Mouse (Mus musculus) heart, postnatal 36 days (tissue): ENCODE measurements around the gene Cep290. TPM values are rescaled to one million over a fixed set of nuclear protein-coding genes. Genes with fewer than 3 reads are reported as not detected.

Experiments used
- DNase-seq, 2 experiments: peaks; one replicate each; pipeline ENCODE4 v3.0.0; 2021 to 2022
- intact Hi-C: fragments of 180-260 bp; cut with DNase I; formaldehyde crosslinking; loops from one replicate; pipeline ENCODE4 v1.15.1; 2025
- total RNA-seq, 2 experiments: library from RNA; stranded (reverse); gene quantifications; 2 replicates each; pipeline ENCODE4 v1.2.3; 2021

The Cep290 gene
- total RNA-seq, 2 experiments from 2014 or later = 3.4 to 4.0 TPM

DNA sequence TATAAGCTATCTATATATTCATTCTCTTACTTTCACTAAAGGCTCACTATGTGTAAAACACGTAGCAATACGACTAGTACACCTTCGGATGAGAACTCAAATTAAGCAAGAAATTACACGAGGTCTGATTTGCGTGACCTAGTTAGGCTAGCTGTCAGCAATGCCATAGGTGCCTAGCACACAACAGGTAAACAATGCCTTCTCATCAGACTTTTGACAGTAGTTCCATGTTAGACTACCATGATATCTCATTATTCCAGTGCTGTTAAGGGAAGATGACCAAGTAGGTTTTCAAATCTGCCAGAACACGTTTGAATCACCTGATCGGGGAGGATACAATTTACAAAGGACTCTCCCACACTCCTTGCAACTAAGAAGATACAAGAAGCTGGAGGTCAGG lies 101.2 kb downstream of the Cep290 start:
- DNase-seq = no peak
- intact Hi-C loops = no loop called here

DNA sequence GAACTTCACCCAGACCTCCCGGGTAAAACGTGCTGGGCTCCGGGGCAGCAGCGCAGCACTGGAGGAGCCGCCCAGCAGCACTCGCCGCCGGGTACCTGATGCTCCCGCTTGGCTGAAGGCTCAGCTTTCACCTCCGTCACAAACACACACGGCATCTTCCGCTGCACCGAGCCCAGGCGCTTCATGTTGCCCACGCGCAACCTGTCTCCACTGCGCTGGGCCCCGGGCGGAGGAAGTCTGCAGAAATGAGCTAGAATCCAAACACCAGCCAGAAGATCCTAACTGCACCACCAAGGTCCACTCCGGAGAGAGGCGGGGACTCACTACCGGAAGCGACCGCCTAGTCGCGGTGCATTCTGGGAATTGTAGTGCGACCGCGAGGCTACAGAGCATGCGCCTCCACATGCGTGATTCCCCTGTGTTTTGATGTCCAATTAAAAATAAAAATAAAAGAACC lies 101.6 kb downstream of the Cep290 start:
- intact Hi-C loops = no loop called here
- peak; percentile 87 to 89 for DNase-seq

DNA sequence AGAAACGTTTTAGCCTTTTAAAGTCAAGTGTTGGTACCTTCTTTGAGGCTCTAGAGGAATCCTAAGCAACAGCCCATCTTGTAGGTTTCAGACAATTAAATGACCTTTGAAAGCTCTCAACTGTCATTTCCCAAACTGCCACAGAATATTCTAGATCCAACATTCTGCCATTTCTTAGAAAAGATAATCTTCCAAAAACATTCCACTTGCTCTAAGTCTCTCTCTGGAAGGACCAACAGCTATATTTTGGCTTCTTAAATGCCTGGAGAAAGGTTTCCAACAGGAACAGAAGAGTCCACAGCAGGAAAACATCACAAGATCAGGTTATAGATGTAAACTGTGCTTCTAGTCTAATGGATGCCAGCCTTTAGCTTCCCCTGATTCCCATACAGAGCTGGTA lies 103.0 kb downstream of the Cep290 start, which contains the start of the genes 4930430F08Rik and 1700017N19Rik:
Gene 4930430F08Rik (minus strand): TSS at position 101 of the 400 bp plus-strand sequence.
Gene 1700017N19Rik (plus strand): TSS at position 162 of the 400 bp plus-strand sequence.
- intact Hi-C loops = no loop called here

DNA sequence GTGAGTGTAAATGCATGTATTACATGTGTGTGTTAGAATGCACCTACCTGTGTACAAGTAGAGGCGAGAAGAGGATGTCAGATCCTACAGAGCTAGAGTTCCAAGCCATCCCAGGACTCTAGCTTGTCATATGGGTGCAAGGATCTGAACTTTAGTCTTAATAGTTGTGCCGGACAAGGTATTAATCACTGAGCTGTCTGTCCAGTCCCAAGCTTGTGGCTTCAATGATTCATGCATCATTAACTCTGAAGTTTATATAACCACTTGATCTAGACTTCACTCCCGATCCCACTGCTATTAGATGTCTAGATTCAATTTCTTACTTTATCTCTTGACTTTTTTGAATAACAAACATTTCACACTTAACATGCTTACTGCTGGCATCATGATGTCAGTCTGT lies 111.0 kb downstream of the Cep290 start:
- no peak for DNase-seq
- intact Hi-C loops = no loop called here

More for the DNA sequence above, 103.0 kb downstream of the Cep290 start, which contains the start of the genes 4930430F08Rik and 1700017N19Rik:
- no peak for DNase-seq

DNA sequence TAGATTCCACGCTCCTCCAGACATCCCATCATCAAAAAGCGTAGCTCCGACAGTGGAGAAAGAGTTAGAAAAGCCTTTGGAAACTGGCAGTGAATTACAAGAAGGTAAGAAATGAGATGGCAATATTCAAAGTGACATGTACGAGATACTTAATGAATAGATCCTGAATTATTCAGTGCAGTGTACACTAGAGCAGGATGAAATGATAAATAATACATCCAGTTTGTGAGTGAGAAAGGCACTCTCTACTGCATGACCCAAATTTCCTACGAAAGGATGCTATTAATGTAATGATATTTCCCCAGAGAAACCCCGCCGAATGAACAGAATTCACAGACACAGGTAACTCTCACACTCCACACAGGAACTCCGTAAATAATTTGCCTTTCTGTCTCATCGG lies 116.2 kb downstream of the Cep290 start:
- DNase-seq = no peak
- intact Hi-C loops = no loop called here

DNA sequence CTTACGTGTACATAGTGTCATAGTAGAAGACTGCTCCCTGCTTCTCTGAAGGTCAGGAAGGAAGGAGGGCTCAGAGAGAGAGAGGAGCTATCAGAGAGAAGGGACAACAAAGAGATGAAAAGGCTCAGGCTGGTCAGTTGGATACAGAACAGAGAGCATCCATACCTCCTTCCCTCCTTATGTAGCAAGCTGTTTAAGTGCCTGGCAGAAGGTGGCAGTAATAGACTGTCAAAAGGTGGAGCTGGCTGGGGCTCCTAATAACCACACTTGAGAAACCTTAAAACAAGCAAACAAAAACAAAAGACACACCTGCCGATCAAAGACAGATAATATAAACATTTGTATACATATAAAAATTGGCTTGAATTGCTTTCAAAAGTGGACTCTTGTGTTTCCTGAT lies 116.9 kb downstream of the Cep290 start:
- intact Hi-C loops = no loop called here
- no peak for DNase-seq

DNA sequence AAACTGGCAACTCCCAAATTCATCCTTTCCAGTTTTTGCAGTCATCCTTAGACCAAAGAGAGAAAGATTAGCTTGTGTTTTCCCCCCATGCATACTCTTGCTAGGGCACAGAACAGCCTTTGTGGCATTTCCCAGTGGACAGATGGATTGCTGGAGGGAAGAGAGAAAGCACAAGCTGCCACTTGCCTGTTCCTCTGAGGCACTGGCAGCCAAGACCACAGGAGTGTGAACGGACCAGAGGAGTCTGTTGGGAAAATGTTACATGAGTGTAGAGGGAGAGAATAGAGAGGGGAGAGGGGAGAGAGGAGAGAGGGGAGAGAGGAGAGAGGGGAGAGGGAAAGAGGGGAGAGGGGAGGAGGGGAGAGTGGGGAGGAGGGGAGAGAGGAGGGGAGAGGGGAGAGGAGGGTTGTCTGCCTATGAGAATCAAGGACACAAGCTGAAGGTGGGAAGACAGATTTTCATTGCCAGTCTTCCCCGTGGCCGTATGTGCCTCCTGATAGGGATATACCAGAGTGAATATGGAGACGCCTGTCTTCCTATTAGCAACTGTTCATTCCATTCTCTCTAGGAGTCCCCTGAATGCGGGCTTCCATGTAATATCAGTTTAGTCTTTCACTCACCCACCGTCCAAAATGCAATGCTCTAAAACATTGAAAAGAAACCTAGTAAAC lies 130.0 kb downstream of the Cep290 start:
- intact Hi-C loops = no loop called here
- DNase-seq = no peak

DNA sequence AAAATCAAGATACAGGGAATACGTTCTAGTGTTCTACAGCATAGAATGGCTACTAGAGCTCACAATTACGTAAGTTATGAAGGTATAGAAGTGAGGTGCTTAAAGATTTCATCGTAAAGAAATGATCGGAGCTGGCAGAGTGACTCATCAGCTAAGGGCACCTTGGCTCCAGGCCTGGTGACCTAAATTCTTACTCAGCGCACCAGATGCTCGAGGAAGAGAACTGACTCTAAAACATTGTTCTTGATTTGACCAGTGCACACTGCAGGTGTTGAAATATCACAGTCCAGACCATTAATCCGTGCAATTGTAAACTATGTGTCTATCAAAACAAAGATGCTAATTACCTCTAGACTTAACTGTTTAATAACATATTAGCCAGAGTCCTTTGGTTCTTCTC lies 132.1 kb downstream of the Cep290 start:
- intact Hi-C loops = no loop called here
- DNase-seq = no peak

DNA sequence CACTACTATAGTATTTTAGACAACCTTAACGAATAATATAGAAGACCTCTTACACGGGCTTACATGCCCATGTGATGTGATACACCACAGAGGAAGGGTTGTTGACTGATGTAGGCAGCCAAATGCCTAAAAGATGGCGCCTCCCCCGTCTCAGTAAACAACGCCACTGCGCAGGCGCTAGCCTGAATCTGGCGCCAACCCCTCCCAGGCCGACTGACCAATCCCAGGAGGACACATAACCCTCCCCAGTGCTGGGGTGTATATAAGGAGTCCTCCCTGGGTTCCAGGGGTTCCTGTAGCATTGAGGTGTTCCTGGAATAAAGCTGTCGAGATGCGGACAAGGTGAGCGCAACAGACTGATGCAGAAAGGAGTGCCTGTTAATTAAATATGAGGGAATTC lies 132.7 kb downstream of the Cep290 start:
- intact Hi-C loops = no loop called here
- no peak for DNase-seq

DNA sequence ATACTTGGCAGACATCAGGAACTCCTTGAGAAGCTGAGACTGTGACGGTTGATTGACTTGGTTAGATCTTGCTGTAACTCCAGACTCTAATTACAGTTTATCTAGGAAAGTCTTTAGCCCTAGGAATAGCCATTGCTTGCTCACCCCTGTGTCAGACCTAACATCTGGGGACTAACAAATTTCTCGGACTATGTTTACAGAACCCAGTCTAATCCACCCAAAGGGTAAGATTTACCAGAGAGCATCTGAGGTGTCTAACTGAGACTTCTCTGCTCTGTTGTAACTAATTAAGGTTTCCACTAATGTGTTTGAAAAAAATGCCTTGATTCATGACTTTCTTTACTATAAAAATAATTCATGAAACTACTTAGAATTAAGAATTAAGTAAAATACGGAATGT lies 135.1 kb downstream of the Cep290 start:
- intact Hi-C loops = no loop called here
- no peak for DNase-seq

Other genes with a start within 250 kb of the Cep290 start
- not detected for gene Gm4301, start 151.9 kb upstream of the Cep290 start, total RNA-seq
- not detected for gene Gm4302, start 146.7 kb upstream of the Cep290 start, total RNA-seq
- not detected for gene Gm4303, start 141.6 kb upstream of the Cep290 start, total RNA-seq
- gene Gm4305, start 136.5 kb upstream of the Cep290 start, total RNA-seq = not detected
- not detected for gene Gm4307, start 126.2 kb upstream of the Cep290 start, total RNA-seq
- gene Gm4312, start 105.0 kb upstream of the Cep290 start, total RNA-seq = not detected
- gene Tmtc3, start 208 bp upstream of the Cep290 start, total RNA-seq = 10 to 100 TPM; 15.7 to 18.3 TPM
- 1 to 10 TPM; 6.0 to 7.0 TPM for gene 4930430F08Rik, start 102.9 kb downstream of the Cep290 start, total RNA-seq
- not detected for gene 1700017N19Rik, start 102.9 kb downstream of the Cep290 start, total RNA-seq